Mouse (Mus musculus): ENCODE measurements around the gene Ltbp1. TPM values are rescaled to one million over a fixed set of nuclear protein-coding genes. Genes with fewer than 3 reads are reported as not detected.
A peak's percentile ranks its signal among the peaks of the same experiment; 100 is the strongest.

Gene Ltbp1
- total and polyA plus RNA-seq, 3 experiments: 2.3 to 6.4 (median 2.5) TPM

GRCm38 (mm10) chr17:75177920-75178867 is 172.8 kb downstream of the Ltbp1 start:
- H3K9ac ChIP-seq (ENCODE audit: insufficient read depth, low read depth): no peak overlapping the region; the same call in 1 of the 2 replicates
- peaks cover 16 to 71% of the 10 kb centered on the region in 2 experiments for H3K4me1 ChIP-seq (ENCODE audit: control insufficient read depth in 1 of 2, insufficient read depth in 2 of 2)
- no peaks in the 10 kb centered on the region for H3K9me3 ChIP-seq (replicated peaks; ENCODE audit: low read length)
- in situ Hi-C loops (cut with MboI; ENCODE audit: low pct_ligation_motif_present, low pct_unique_long_range_greater_than_20kb, low sequenced_read_pairs): no loop called here
- no peaks in the 10 kb centered on the region for H3K79me2 ChIP-seq (replicated peaks; ENCODE audit: control insufficient read depth, extremely low read depth, insufficient read depth, poor library complexity, severe bottlenecking)
- TF ChIP-seq ZC3H11A (IDR thresholded peaks at IDR 0.05; ENCODE audit: low read depth, low read length) (no peak), CHD1 (IDR thresholded peaks at IDR 0.05; ENCODE audit: low read depth, low read length) (no peak), POLR2AphosphoS2 (IDR thresholded peaks at IDR 0.05; ENCODE audit: low read depth, low read length) (no peak), IRF4 (IDR thresholded peaks at IDR 0.05; ENCODE audit: low read depth, low read length) (peak; percentile 77), JUND (conservative IDR thresholded peaks at IDR 0.05; ENCODE audit: low read depth, low read length) (no peak), BHLHE40 (IDR thresholded peaks at IDR 0.05; ENCODE audit: low read depth, low read length) (peak; percentile 73; the same call in 1 of the 2 replicates), NELFE (IDR thresholded peaks at IDR 0.05; ENCODE audit: low read depth, low read length) (no peak), GABPA (IDR thresholded peaks at IDR 0.05; ENCODE audit: insufficient replicate concordance, low read depth, low read length) (no peak), MAZ (IDR thresholded peaks at IDR 0.05; ENCODE audit: low read depth, low read length) (no peak), MXI1 (IDR thresholded peaks at IDR 0.05; ENCODE audit: low read depth, low read length) (peak; percentile 20; the same call in 1 of the 2 replicates), MAFK (IDR thresholded peaks at IDR 0.05; ENCODE audit: insufficient replicate concordance, low read length) (0 out of 2 replicates have a peak, but pooled peaks have one; percentile 14), CHD2 (IDR thresholded peaks at IDR 0.05; ENCODE audit: low read length) (no peak), PAX5 (IDR thresholded peaks at IDR 0.05; ENCODE audit: low read length) (no peak), E2F4 (IDR thresholded peaks at IDR 0.05; ENCODE audit: insufficient replicate concordance, low read depth, low read length) (no peak), KAT2A (IDR thresholded peaks at IDR 0.05; ENCODE audit: insufficient replicate concordance, low read length) (no peak), ZMIZ1 (IDR thresholded peaks at IDR 0.05; ENCODE audit: low read depth, low read length) (no peak), ETS1 (conservative IDR thresholded peaks at IDR 0.05; ENCODE audit: low read depth, low read length) (peak; percentile 56; the same call in 1 of the 2 replicates), ZNF384 (IDR thresholded peaks at IDR 0.05; ENCODE audit: low read depth, low read length) (no peak), TCF12 (IDR thresholded peaks at IDR 0.05; ENCODE audit: low read depth, low read length) (no peak), EP300 (IDR thresholded peaks at IDR 0.05; ENCODE audit: low read length) (peak; percentile 29)
- no peak overlapping the region for H3K27ac ChIP-seq (ENCODE audit: insufficient read depth, low read depth)
- DNase-seq (ENCODE audit: extremely low read depth): peak; percentile 65
- dilution Hi-C loops (cut with MboI; ENCODE audit: extremely low pct_ligation_motif_present, extremely low pct_unique_long_range_greater_than_20kb, low sequenced_read_pairs): no loop called here
- H3K4me2 ChIP-seq (ENCODE audit: insufficient read depth, low read depth, poor library complexity, severe bottlenecking): peak overlapping the region; percentile 80
- no peaks in the 10 kb centered on the region for H3K36me3 ChIP-seq (replicated peaks in 1 of 2; ENCODE audit: control insufficient read depth in 1 of 2, insufficient read depth in 1 of 2, low read length in 1 of 2)
- no peaks in the 10 kb centered on the region for H3K27me3 ChIP-seq (replicated peaks)
- H3K4me3 ChIP-seq (replicated peaks in 1 of 3; ENCODE audit: low read depth in 2 of 3, low read length in 2 of 3, poor library complexity in 1 of 3): peak overlapping the region in 1 of 3 experiments; percentile 4

All from CH12.LX (cell line).